Mouse (Mus musculus): Measurements from ENCODE around the gene Iqcd.

- TF ChIP-seq CTCF (IDR thresholded peaks at IDR 0.05; ENCODE audit: control insufficient read depth, insufficient read depth, insufficient read length) (no peak), MYOD1 (IDR thresholded peaks at IDR 0.05; ENCODE audit: control insufficient read depth, insufficient read length, low read depth) (no peak), MAX (IDR thresholded peaks at IDR 0.05) (no peak), USF1 (IDR thresholded peaks at IDR 0.05; ENCODE audit: low read depth) (no peak), CEBPB (IDR thresholded peaks at IDR 0.05; ENCODE audit: low read depth) (no peak), FOSL1 (IDR thresholded peaks at IDR 0.05; ENCODE audit: insufficient read depth, low read length, poor library complexity, severe bottlenecking) (no peak)
These were observed 23.5 kb upstream of the Iqcd start for GRCm38 (mm10) chr5:120565171-120565905.
